ENCODE assay signal across 12 mouse cellular contexts in the genomic region with DNA sequence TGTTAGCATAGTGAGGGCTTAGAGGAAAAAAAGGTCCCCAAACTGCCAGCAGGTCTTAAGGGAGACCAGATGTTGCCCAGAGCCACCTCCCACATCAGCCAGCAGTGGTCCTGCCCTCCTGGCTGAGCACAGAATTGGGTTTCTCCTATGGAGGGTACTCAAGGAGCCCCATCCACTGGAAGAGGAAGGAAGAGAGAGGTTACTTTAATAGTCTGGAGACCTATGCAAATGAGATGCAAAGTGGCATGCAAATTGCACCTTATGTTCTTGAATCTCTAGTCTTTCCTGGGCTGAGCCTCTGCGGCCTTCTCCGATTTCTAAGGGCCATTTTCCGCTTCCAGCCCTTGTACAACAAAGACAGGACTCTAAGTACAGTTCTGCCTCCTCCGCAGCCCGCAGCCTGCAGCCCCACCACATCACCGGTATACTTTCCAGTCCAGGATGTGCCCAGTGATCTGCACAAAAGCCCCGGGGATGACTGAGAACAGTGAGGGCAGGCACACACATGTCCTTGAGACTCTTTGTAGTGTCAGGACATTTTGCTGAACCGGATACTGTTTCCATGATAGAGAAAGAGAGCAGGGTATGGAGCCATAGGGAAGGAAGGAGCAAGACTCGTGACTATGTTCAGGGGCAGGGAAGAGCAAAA. TPM values are rescaled to one million over a fixed set of nuclear protein-coding genes. Genes with fewer than 3 reads are reported as not detected.
DNase-seq lines count a peak whose midpoint lies in the region; ATAC-seq lines count a peak whose summit lies in the region.
"Had no signal": no experiment of that assay in that cellular context is flagged by ENCODE, and none has a peak within 500 bp of the region (broad histone marks: within the 10 kb centered on the region; RNA-seq: fewer than 3 reads in every experiment).

No protein-coding gene starts in this region.

- H3K27ac ChIP-seq in midbrain, embryonic 12.5 days (replicated peaks), result peak overlapping the region; percentile 4; the same call in 1 of the 2 replicates
- H3K27ac ChIP-seq in midbrain, embryonic 14.5 days (replicated peaks; ENCODE audit: low read depth, low read length), result no peak overlapping the region; the same call in 1 of the 2 replicates
- peak overlapping the region; percentile 75 for H3K27ac ChIP-seq in embryonic facial prominence, embryonic 10.5 days (replicated peaks)
- no peak overlapping the region for H3K27ac ChIP-seq in forebrain, embryonic 16.5 days (ENCODE audit: low read length)

- H3K36me3 ChIP-seq in midbrain, embryonic 12.5 days, result no peaks in the 10 kb centered on the region
- no peaks in the 10 kb centered on the region for H3K36me3 ChIP-seq in midbrain, embryonic 14.5 days (ENCODE audit: control insufficient read depth, insufficient read depth, low read length)
- H3K36me3 ChIP-seq in embryonic facial prominence, embryonic 10.5 days (replicated peaks), result no peaks in the 10 kb centered on the region
- H3K36me3 ChIP-seq in forebrain, embryonic 16.5 days (ENCODE audit: control insufficient read depth, insufficient read depth), result no peaks in the 10 kb centered on the region

- 53% methylated on average over 9 of the region's 9 CpGs for WGBS in midbrain, embryonic 12.5 days
- WGBS in midbrain, embryonic 14.5 days, result 33% methylated on average over 9 of the region's 9 CpGs
- WGBS in embryonic facial prominence, embryonic 10.5 days, result 47% methylated on average over 9 of the region's 9 CpGs
- 30% methylated on average over 9 of the region's 9 CpGs for WGBS in forebrain, embryonic 16.5 days

- H3K4me2 ChIP-seq in midbrain, embryonic 12.5 days (replicated peaks), result no peak overlapping the region
- H3K4me2 ChIP-seq in midbrain, embryonic 14.5 days (ENCODE audit: low read length), result no peak overlapping the region
- H3K4me2 ChIP-seq in forebrain, embryonic 16.5 days (ENCODE audit: low read length), result no peak overlapping the region
- H3K4me2 ChIP-seq: liver, embryonic 11.5 days had no signal

- no peak for DNase-seq in midbrain, embryonic 14.5 days
- no peak for DNase-seq in embryonic facial prominence, embryonic 10.5 days (ENCODE audit: low spot score)
- DNase-seq in kidney, postnatal 25 days, result no peak
- DNase-seq: cerebellum, adult 18-20 months; kidney, postnatal 10 days; thymus, postnatal 14 days had no signal

- ATAC-seq in midbrain, embryonic 12.5 days (ENCODE audit: low FRiP score, low read depth), result no peak
- no peak for ATAC-seq in midbrain, embryonic 14.5 days (ENCODE audit: low FRiP score, low TSS enrichment)
- ATAC-seq in forebrain, embryonic 16.5 days, result 0 out of 2 replicates have a peak, but pooled peaks have one; percentile 39
- ATAC-seq in inflammation-experienced regulatory T-cells, adult 6 months, result no peak
- ATAC-seq in activated CD4-positive, CD25-positive, alpha-beta regulatory T cell, adult 4 months, result no peak
- ATAC-seq: lung, postnatal 0 days had no signal

- H3K4me3 ChIP-seq in midbrain, embryonic 12.5 days, result no peak overlapping the region
- no peak overlapping the region for H3K4me3 ChIP-seq in midbrain, embryonic 14.5 days (replicated peaks; ENCODE audit: low read depth, low read length)
- no peak overlapping the region for H3K4me3 ChIP-seq in embryonic facial prominence, embryonic 10.5 days
- H3K4me3 ChIP-seq in forebrain, embryonic 16.5 days (replicated peaks; ENCODE audit: low read length), result no peak overlapping the region

- H3K9me3 ChIP-seq in midbrain, embryonic 12.5 days, result no peaks in the 10 kb centered on the region
- H3K9me3 ChIP-seq in midbrain, embryonic 14.5 days (ENCODE audit: control insufficient read depth, low read length), result no peaks in the 10 kb centered on the region
- no peaks in the 10 kb centered on the region for H3K9me3 ChIP-seq in embryonic facial prominence, embryonic 10.5 days
- H3K9me3 ChIP-seq in forebrain, embryonic 16.5 days (ENCODE audit: control insufficient read depth, low read length), result no peaks in the 10 kb centered on the region

- no peak overlapping the region for H3K9ac ChIP-seq in midbrain, embryonic 12.5 days (replicated peaks)
- H3K9ac ChIP-seq in midbrain, embryonic 14.5 days (replicated peaks; ENCODE audit: low read length), result no peak overlapping the region
- no peak overlapping the region; the same call in 1 of the 2 replicates for H3K9ac ChIP-seq in forebrain, embryonic 16.5 days (replicated peaks; ENCODE audit: low read depth, low read length)

- H3K27me3 ChIP-seq in midbrain, embryonic 12.5 days, result peaks cover 31% of the 10 kb centered on the region
- no peaks in the 10 kb centered on the region; the same call in 1 of the 2 replicates for H3K27me3 ChIP-seq in midbrain, embryonic 14.5 days (ENCODE audit: control insufficient read depth, insufficient read depth, low read length)
- peaks cover 48% of the 10 kb centered on the region for H3K27me3 ChIP-seq in embryonic facial prominence, embryonic 10.5 days (replicated peaks; ENCODE audit: low read depth, poor library complexity, severe bottlenecking)
- H3K27me3 ChIP-seq in forebrain, embryonic 16.5 days (replicated peaks; ENCODE audit: control insufficient read depth, insufficient read depth, low read length), result no peaks in the 10 kb centered on the region

- H3K4me1 ChIP-seq in midbrain, embryonic 12.5 days, result peaks cover 49% of the 10 kb centered on the region
- peaks cover 28% of the 10 kb centered on the region for H3K4me1 ChIP-seq in midbrain, embryonic 14.5 days (ENCODE audit: control insufficient read depth, insufficient read depth, low read length)
- H3K4me1 ChIP-seq in embryonic facial prominence, embryonic 10.5 days, result peaks cover 80% of the 10 kb centered on the region
- peaks cover 31% of the 10 kb centered on the region for H3K4me1 ChIP-seq in forebrain, embryonic 16.5 days (replicated peaks; ENCODE audit: control insufficient read depth, insufficient read depth, low read length)

RNA-seq across cellular contexts. Expression of a gene that starts 45.8 kb away (rescaled TPM):
- 24.3 and 26.4 TPM in 2 replicates for polyA plus RNA-seq in midbrain, embryonic 12.5 days (2016; fragmentation: Nextera tagmentation; extraction: Ambion mirVana)
- polyA plus RNA-seq in midbrain, embryonic 14.5 days (2014; fragmentation: Nextera tagmentation; extraction: Ambion mirVana), result 34.0 and 35.1 TPM in 2 replicates
- 13.9 and 15.2 TPM in 2 replicates for polyA plus RNA-seq in embryonic facial prominence, embryonic 10.5 days (2016; fragmentation: Nextera tagmentation; extraction: Ambion mirVana)
- polyA plus RNA-seq in forebrain, embryonic 16.5 days (2015; fragmentation: Nextera tagmentation; extraction: Ambion mirVana), result 28.0 and 29.7 TPM in 2 replicates
- 10 to 100 TPM; 10.8 to 19.2 (median 17.4) TPM for polyA plus RNA-seq in inflammation-experienced regulatory T-cells, adult 6 months (2017; shearing (Covaris generic))
- 10 to 100 TPM; 14.3 to 16.8 TPM for polyA plus RNA-seq in activated CD4-positive, CD25-positive, alpha-beta regulatory T cell, adult 4 months (2017; shearing (Covaris generic))

Comparison
In these comparisons a context has a peak if more than half of its experiments do, and no peak if none do; other contexts are left out.
1. H3K27ac ChIP-seq: peak in midbrain, embryonic 12.5 days (single experiment) and embryonic facial prominence, embryonic 10.5 days (single experiment); none in midbrain, embryonic 14.5 days (single experiment) and forebrain, embryonic 16.5 days (single experiment).